In genomic region chr5:114372565-114372964, GRCm38 (mm10) we compare ENCODE assay signal across 10 mouse cellular contexts. TPM values are rescaled to one million over a fixed set of nuclear protein-coding genes. Genes with fewer than 3 reads are reported as not detected.
A peak's percentile ranks its signal among the peaks of the same experiment; 100 is the strongest.
DNase-seq lines count a peak whose midpoint lies in the region; ATAC-seq lines count a peak whose summit lies in the region.
"Had no signal": no experiment of that assay in that cellular context is flagged by ENCODE, and none has a peak within 500 bp of the region (broad histone marks: within the 10 kb centered on the region; RNA-seq: fewer than 3 reads in every experiment).

No protein-coding gene starts in this region.

- DNase-seq in heart, embryonic 10.5 days (ENCODE audit: low spot score) = no peak
- DNase-seq in heart, adult 11 months = no peak
- DNase-seq in urinary bladder, postnatal 14 days (ENCODE audit: low spot score) = peak; percentile 34
- no peak for DNase-seq in urinary bladder, postnatal 25 days (ENCODE audit: low spot score)
- DNase-seq in cerebellum, adult 11 months = no peak
- DNase-seq in gastrocnemius, adult 18-20 months (ENCODE audit: low spot score) = no peak
- DNase-seq in cerebellum, postnatal 25 days = no peak
- DNase-seq: right cerebral cortex, adult 18-20 months had no signal

- H3K9ac ChIP-seq in liver, embryonic 15.5 days = no peak overlapping the region

- H3K36me3 ChIP-seq in heart, embryonic 10.5 days = peaks cover 83% of the 10 kb centered on the region
- H3K36me3 ChIP-seq in liver, embryonic 15.5 days (replicated peaks) = peaks cover 46% of the 10 kb centered on the region

- H3K27ac ChIP-seq in heart, embryonic 10.5 days = peak overlapping the region; percentile 67
- H3K27ac ChIP-seq in liver, embryonic 15.5 days (replicated peaks) = peak overlapping the region; percentile 34; the same call in 1 of the 2 replicates

- 39% methylated on average over 11 of the region's 11 CpGs for WGBS in heart, embryonic 10.5 days
- WGBS in liver, embryonic 15.5 days (ENCODE audit: insufficient replicate concordance) = 62% methylated on average over 11 of the region's 11 CpGs

- H3K4me2 ChIP-seq in liver, embryonic 15.5 days = peak overlapping the region; percentile 39; the same call in 1 of the 2 replicates

- peaks cover 87% of the 10 kb centered on the region for H3K4me1 ChIP-seq in heart, embryonic 10.5 days
- peaks cover 72% of the 10 kb centered on the region for H3K4me1 ChIP-seq in liver, embryonic 15.5 days (replicated peaks)

- H3K4me3 ChIP-seq in heart, embryonic 10.5 days = no peak overlapping the region
- no peak overlapping the region for H3K4me3 ChIP-seq in liver, embryonic 15.5 days (replicated peaks)

- no peaks in the 10 kb centered on the region for H3K9me3 ChIP-seq in heart, embryonic 10.5 days
- no peaks in the 10 kb centered on the region for H3K9me3 ChIP-seq in liver, embryonic 15.5 days (replicated peaks)

- ATAC-seq in liver, embryonic 15.5 days (ENCODE audit: insufficient read depth) = no peak

- H3K27me3 ChIP-seq in heart, embryonic 10.5 days (ENCODE audit: insufficient read depth, poor library complexity, severe bottlenecking) = no peaks in the 10 kb centered on the region
- no peaks in the 10 kb centered on the region for H3K27me3 ChIP-seq in liver, embryonic 15.5 days
- H3K27me3 ChIP-seq: CH12.LX had no signal

RNA-seq across cellular contexts. Expression of gene Kctd10, which starts 7.7 kb away (rescaled TPM):
- 105 and 113 TPM in 2 replicates for polyA plus RNA-seq in heart, embryonic 10.5 days (2016; fragmentation: Nextera tagmentation; extraction: Ambion mirVana)
- polyA plus RNA-seq in liver, embryonic 15.5 days (2015; fragmentation: Nextera tagmentation; extraction: Ambion mirVana) = 21.1 and 22.6 TPM in 2 replicates
- total RNA-seq in gastrocnemius, adult 18-20 months (2021) = 10 to 100 TPM; 15.2 to 21.4 TPM

RNA-seq across cellular contexts. Expression of gene Ube3b, which starts 7.8 kb away (rescaled TPM):
- 47.9 and 59.0 TPM in 2 replicates for polyA plus RNA-seq in heart, embryonic 10.5 days (2016; fragmentation: Nextera tagmentation; extraction: Ambion mirVana)
- 17.1 and 18.4 TPM in 2 replicates for polyA plus RNA-seq in liver, embryonic 15.5 days (2015; fragmentation: Nextera tagmentation; extraction: Ambion mirVana)
- total RNA-seq in gastrocnemius, adult 18-20 months (2021) = 100 to 1,000 TPM; 108 to 115 TPM
